Mouse (Mus musculus) neural tube, embryonic 11.5 days (tissue): ENCODE results near the gene Ern1. TPM values are rescaled to one million over a fixed set of nuclear protein-coding genes. Genes with fewer than 3 reads are reported as not detected.
"Not testable (repeated sequence)": the region's sequence is repeated elsewhere in the genome, so short reads cannot be mapped to it uniquely, and the experiment has no call there.

Source experiments
- ATAC-seq: fragments of 200-750 bp; cut with Nextera tagmentation; 2 replicates; pipeline ENCODE4 v1.8.0; 2017; ENCODE audit warnings: moderate number of reproducible peaks, mild to moderate bottlenecking, moderate TSS enrichment, moderate library complexity; ENCODE audit not compliant: insufficient read depth, low FRiP score, low TSS enrichment
- DNase-seq: peaks from one replicate; pipeline ENCODE4 v3.0.0-alpha.2; 2015; ENCODE audit warnings: low spot score
- H3K27ac ChIP-seq: fragments of 300-500 bp; sonication (generic); 2 replicates; pipeline ENCODE4 v1.5.1; 2014; ENCODE audit warnings: low read depth, mild to moderate bottlenecking, low read length
- H3K27me3 ChIP-seq: fragments of 300-500 bp; sonication (generic); 2 replicates; pipeline ENCODE4 v1.6.1; 2014; ENCODE audit warnings: mild to moderate bottlenecking, low read length, mixed read lengths; ENCODE audit not compliant: control insufficient read depth, insufficient read depth
- H3K36me3 ChIP-seq: fragments of 300-500 bp; sonication (generic); 2 replicates; pipeline ENCODE4 v1.6.1; 2014; ENCODE audit warnings: mild to moderate bottlenecking, low read length, moderate library complexity, mixed read lengths; ENCODE audit not compliant: control insufficient read depth, insufficient read depth
- H3K4me1 ChIP-seq: fragments of 300-500 bp; sonication (generic); 2 replicates; pipeline ENCODE4 v1.6.1; 2014; ENCODE audit warnings: low read length, mixed read lengths; ENCODE audit not compliant: control insufficient read depth, insufficient read depth
- H3K4me2 ChIP-seq: fragments of 300-500 bp; sonication (generic); 2 replicates; pipeline ENCODE4 v1.6.1; 2014; ENCODE audit warnings: low read depth, mild to moderate bottlenecking, moderate library complexity
- H3K4me3 ChIP-seq: fragments of 300-500 bp; sonication (generic); 2 replicates; pipeline ENCODE4 v1.5.1; 2014; ENCODE audit warnings: low read depth, low read length
- H3K9ac ChIP-seq: fragments of 300-500 bp; sonication (generic); 2 replicates; pipeline ENCODE4 v1.6.1; 2014; ENCODE audit warnings: mild to moderate bottlenecking, low read length
- H3K9me3 ChIP-seq: fragments of 300-500 bp; sonication (generic); 2 replicates; pipeline ENCODE4 v1.6.1; 2016; ENCODE audit warnings: low read length; ENCODE audit not compliant: control insufficient read depth
- WGBS: fragments of 180-500 bp; shearing (Covaris S2); extraction: QIAGEN DNeasy Blood & Tissue Kit; methylation state at CpG from one replicate; pipeline ENCODE4 v1.1.7; 2014; 5-methylcytosine and 5-hydroxymethylcytosine counted together
- polyA plus RNA-seq: library from polyadenylated mRNA; unstranded; fragments of >200 nt; fragmentation: Nextera tagmentation; extraction: Ambion mirVana; gene quantifications from 2 replicates; pipeline ENCODE4 v1.2.1, GENCODE M21; 2014

Gene Ern1
- polyA plus RNA-seq, 1 experiment from 2014 or later: 6.6 TPM

DNA sequence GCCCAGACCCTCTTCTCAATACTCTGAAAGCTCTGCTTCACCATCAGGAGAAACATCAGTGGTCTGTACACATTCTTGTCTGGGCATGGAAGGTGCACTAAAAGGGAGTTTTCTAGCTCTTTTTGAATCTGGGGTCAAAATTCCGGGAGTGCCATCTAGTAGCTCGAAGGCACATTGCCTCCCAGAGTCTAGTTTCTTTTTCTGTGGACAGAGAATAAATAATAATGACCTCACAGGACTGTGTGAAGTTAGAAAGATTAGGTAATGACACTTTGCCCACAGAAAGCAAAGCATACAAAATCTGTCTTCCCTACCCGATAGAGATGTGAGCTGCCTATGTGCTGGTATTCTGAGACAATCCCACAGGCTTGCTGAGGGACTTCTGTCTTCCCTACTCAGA, 77.1 kb downstream of the Ern1 start:
- Histone ChIP-seq H3K4me2 (no peak overlapping the region), H3K36me3 (no peaks in the 10 kb centered on the region; the same call in 1 of the 2 replicates), H3K4me1 (no peaks in the 10 kb centered on the region), H3K9ac (no peak overlapping the region), H3K4me3 (no peak overlapping the region), H3K27ac (no peak overlapping the region), H3K27me3 (no peaks in the 10 kb centered on the region), H3K9me3 (no peaks in the 10 kb centered on the region)
- DNase-seq (no peak), ATAC-seq (no peak)
- WGBS: 92% methylated on average over 3 of the region's 3 CpGs

DNA sequence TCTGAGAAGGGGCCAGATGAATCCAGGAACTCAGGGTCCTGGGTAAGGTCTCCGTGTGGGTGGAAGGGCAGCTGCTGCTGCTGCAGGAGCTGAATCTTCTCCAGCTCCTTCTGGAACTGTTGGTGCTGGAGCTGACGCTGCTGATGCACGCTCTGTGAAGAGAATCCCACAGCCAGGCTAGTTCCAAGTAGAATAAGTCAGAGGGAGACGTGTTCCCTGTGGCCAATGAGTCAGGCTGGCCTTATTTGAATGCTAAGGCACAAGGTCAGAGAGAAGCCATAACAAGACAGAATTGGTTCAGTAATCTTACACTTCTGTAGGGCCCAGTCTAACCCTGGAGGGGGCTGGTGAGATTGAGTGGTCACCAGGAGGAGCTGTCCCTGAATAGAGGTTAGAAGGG, 77.6 kb downstream of the Ern1 start:
- Histone ChIP-seq H3K4me3 (no peak overlapping the region), H3K9ac (no peak overlapping the region), H3K27ac (no peak overlapping the region), H3K4me2 (no peak overlapping the region), H3K4me1 (no peaks in the 10 kb centered on the region), H3K27me3 (no peaks in the 10 kb centered on the region), H3K36me3 (no peaks in the 10 kb centered on the region; the same call in 1 of the 2 replicates), H3K9me3 (no peaks in the 10 kb centered on the region)
- WGBS: 75% methylated on average over 4 of the region's 4 CpGs
- DNase-seq (no peak), ATAC-seq (no peak)

DNA sequence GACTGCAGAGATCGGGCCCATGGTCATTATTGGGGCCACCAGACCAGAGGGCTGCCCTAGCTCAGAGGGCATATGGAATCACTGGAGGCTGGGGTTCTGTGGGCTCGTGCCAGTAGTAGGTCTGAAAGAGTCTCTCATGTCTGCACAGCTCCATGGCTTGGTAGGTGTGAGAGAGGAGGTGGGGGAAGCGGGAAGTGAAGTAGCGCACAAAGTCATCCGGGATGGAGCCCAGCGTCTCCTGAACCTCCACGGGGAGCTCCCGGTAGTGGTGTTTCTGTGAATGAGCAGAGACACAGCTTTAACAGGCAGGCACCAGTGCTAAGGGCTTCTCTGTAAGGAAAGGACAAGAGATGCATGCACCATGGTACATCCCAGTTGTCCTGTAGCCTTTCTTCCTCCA, 89.2 kb downstream of the Ern1 start:
- H3K27me3 ChIP-seq: no peaks in the 10 kb centered on the region
- H3K27ac ChIP-seq: no peak overlapping the region
- no peak for ATAC-seq
- H3K4me2 ChIP-seq: no peak overlapping the region
- no peak overlapping the region for H3K4me3 ChIP-seq
- peaks cover 4% of the 10 kb centered on the region for H3K36me3 ChIP-seq
- no peaks in the 10 kb centered on the region for H3K9me3 ChIP-seq
- no peaks in the 10 kb centered on the region for H3K4me1 ChIP-seq
- DNase-seq: no peak
- 96% methylated on average over 8 of the region's 8 CpGs for WGBS
- no peak overlapping the region for H3K9ac ChIP-seq

DNA sequence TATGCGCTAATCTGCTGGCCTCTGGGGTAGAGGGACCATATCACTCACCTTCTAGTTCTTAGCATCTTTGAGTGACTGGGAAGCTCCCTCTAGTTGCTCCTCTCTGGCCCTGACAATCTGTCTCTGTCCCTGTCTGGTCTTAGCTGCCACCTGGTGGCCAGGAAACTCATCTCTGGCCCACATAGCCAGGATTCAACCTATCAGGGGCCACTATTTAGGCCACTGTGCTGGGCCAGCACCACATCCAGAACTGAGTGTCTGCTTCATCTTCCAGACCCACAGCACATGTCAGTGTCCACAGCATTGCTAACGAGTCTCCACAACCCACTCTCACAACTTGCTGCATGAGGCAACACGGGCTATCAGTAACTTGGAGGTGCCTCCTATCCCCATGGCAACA, 90.0 kb downstream of the Ern1 start:
- Histone ChIP-seq H3K4me3 (no peak overlapping the region), H3K4me2 (no peak overlapping the region), H3K9ac (no peak overlapping the region), H3K9me3 (no peaks in the 10 kb centered on the region), H3K4me1 (no peaks in the 10 kb centered on the region), H3K36me3 (peaks cover 4% of the 10 kb centered on the region), H3K27me3 (no peaks in the 10 kb centered on the region), H3K27ac (no peak overlapping the region)
- no peak for ATAC-seq
- no peak for DNase-seq
- 86% methylated on average over 3 of the region's 3 CpGs for WGBS

DNA sequence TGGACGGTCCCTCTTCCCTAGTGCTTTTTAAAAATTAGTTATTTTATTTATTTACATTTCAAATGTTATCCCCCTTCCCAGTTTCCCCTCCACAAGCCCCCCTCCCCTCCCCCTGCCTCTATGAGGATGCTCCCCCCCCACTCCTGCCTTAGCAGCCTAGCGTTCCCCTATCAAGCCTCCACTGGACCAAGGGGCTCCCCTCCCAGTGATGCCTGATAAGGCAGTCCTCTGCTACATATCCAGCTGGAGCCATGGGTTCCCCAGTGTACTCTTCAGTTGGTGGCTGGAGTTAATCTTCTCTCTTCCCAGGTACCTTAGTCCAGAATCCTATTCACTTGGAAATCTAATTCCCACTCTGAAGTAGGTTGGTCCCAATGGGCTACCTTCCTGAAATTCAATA, 93.6 kb downstream of the Ern1 start:
- not testable (repeated sequence) for DNase-seq, H3K36me3 ChIP-seq, ATAC-seq, H3K9me3 ChIP-seq, H3K4me1 ChIP-seq, H3K4me3 ChIP-seq, H3K4me2 ChIP-seq, H3K27ac ChIP-seq, H3K27me3 ChIP-seq, H3K9ac ChIP-seq
- 93% methylated on average over 2 of the region's 2 CpGs for WGBS

DNA sequence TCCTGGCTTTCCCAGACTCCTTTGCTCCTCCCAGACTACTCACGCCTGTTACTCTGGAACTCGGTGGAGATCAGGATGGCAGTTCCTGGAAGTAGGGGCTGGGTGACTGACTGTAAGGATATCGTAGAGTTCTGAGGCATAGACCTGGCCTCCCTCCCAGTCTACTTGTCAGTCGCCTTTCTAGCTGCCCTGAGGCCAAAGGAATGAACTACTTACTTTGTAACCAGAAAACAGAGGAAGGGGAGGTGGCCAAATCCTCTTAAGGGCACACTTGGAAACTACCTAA, 94.4 kb downstream of the Ern1 start:
- ATAC-seq (no peak), DNase-seq (no peak)
- Histone ChIP-seq H3K9me3 (no peaks in the 10 kb centered on the region), H3K27me3 (no peaks in the 10 kb centered on the region), H3K4me3 (no peak overlapping the region), H3K36me3 (no peaks in the 10 kb centered on the region; the same call in 1 of the 2 replicates), H3K4me2 (no peak overlapping the region), H3K27ac (no peak overlapping the region), H3K4me1 (no peaks in the 10 kb centered on the region), H3K9ac (no peak overlapping the region)
- WGBS: 75% methylated on average over 4 of the region's 4 CpGs

DNA sequence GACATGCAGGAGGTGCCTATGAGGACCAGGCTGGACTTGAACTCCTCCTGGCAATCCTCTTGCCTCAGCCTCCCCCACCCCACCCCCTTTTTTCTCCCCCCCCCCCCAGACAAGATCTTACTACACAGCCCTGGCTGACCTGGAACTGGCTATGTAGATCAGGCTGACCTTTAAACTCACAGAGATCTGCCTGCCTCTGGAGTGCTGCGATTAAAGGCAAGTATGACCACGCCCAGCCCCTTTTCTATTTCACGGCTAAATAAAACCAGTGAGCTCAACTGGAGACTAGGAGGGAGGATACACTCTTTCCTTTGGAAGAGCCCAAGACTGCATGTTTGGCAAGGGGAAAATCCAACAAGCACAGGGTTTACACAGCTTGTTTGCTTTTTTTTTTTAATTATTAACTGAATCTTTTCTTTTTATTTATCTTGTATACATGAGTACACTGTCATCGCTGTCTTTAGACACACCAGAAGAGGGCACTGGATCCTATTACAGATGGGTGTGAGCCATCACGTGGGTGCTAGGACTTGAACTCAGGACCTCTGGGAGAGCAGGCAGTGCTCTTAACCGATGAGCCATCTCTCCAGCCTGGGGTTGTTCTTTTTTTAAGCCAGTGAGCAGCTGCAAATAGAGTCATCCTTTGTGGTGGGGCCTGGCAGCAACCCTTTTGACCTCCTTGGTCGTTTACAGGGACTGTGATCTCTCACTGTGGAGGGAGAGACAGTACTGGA, 94.9 kb downstream of the Ern1 start:
- H3K27me3 ChIP-seq: no peaks in the 10 kb centered on the region
- 71% methylated on average over 7 of the region's 7 CpGs for WGBS
- no peak overlapping the region for H3K27ac ChIP-seq
- no peaks in the 10 kb centered on the region for H3K4me1 ChIP-seq
- H3K4me3 ChIP-seq: no peak overlapping the region
- H3K4me2 ChIP-seq: no peak overlapping the region
- ATAC-seq (no peak), DNase-seq (no peak)
- no peak overlapping the region for H3K9ac ChIP-seq
- no peaks in the 10 kb centered on the region; the same call in 1 of the 2 replicates for H3K36me3 ChIP-seq
- no peaks in the 10 kb centered on the region for H3K9me3 ChIP-seq

DNA sequence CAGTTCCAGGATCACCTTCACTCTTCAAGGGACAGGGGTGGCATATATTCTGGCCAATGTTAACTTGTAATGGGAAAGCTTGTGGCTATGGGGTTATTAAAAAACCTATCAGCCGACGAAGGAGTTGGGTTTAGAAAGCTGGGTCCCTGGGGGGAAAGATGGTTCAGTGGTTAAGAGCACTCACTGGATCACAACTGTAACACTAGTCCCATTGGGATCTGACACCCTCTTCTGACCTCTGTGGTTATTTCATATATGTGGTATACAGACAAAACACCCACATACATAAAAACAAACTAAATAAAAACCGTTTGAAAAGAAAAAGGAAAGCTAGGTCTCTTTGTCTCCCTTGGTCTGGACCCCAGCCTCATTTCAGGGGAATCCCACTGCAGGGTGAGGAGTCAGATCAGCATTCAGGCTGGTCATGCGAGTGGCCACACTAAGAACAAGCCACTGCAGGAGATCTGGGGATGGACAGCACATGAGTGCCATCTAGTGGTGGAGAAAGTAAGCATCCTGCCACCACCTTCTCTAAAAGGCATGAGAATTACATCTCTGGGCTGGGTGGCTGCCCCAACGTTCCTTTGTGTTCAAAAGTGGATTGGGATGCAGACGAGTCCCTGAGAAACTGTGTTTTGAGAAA, 96.0 kb downstream of the Ern1 start:
- H3K4me2 ChIP-seq: no peak overlapping the region
- no peaks in the 10 kb centered on the region for H3K9me3 ChIP-seq
- DNase-seq: peak; percentile 71
- no peak overlapping the region for H3K27ac ChIP-seq
- no peak overlapping the region for H3K4me3 ChIP-seq
- H3K36me3 ChIP-seq: no peaks in the 10 kb centered on the region; the same call in 1 of the 2 replicates
- ATAC-seq: no peak; the same call in 1 of the 2 replicates
- no peaks in the 10 kb centered on the region for H3K27me3 ChIP-seq
- 34% methylated on average over 6 of the region's 6 CpGs for WGBS
- H3K4me1 ChIP-seq: no peaks in the 10 kb centered on the region
- H3K9ac ChIP-seq: no peak overlapping the region

DNA sequence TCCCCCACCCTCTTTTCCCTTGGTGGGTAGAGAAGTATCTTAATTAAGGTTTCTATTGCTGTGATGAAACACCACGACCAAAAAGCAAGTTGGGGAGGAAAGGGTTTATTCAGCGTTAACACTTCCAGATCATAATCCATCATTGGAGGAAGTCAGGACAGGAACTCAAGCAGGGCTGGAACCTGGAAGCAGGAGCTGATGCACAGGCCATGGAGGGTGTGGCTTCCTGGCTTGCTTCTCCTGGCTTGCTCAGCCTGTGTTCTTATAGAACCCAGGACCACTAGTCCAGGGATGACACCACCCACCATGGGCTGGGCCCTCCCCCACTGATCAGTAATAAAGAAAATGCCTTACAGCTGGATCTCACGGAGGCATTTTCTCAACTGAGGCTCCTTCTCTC, 96.9 kb downstream of the Ern1 start:
- no peak for ATAC-seq
- WGBS: 67% methylated on average over 3 of the region's 3 CpGs

More for the DNA sequence above, 96.9 kb downstream of the Ern1 start:
- Histone ChIP-seq H3K27me3 (no peaks in the 10 kb centered on the region), H3K9ac (no peak overlapping the region), H3K4me3 (no peak overlapping the region), H3K4me1 (no peaks in the 10 kb centered on the region), H3K36me3 (no peaks in the 10 kb centered on the region), H3K9me3 (no peaks in the 10 kb centered on the region), H3K27ac (no peak overlapping the region), H3K4me2 (no peak overlapping the region)
- no peak for DNase-seq
